In genomic region chr9:44318076-44318825, GRCm38 (mm10) we compare ENCODE assay signal across 8 mouse cellular contexts. TPM values are rescaled to one million over a fixed set of nuclear protein-coding genes. Genes with fewer than 3 reads are reported as not detected.
DNase-seq lines count a peak whose midpoint lies in the region; ATAC-seq lines count a peak whose summit lies in the region.

No protein-coding gene starts in this region.

- WGBS in heart, embryonic 12.5 days, result 51% methylated on average over 5 of the region's 5 CpGs
- WGBS in embryonic facial prominence, embryonic 13.5 days, result 66% methylated on average over 5 of the region's 5 CpGs
- 39% methylated on average over 5 of the region's 5 CpGs for WGBS in midbrain, embryonic 15.5 days

- H3K27ac ChIP-seq in heart, embryonic 12.5 days (ENCODE audit: poor library complexity, severe bottlenecking), result no peak overlapping the region
- H3K27ac ChIP-seq in embryonic facial prominence, embryonic 13.5 days, result no peak overlapping the region
- H3K27ac ChIP-seq in midbrain, embryonic 15.5 days, result no peak overlapping the region

- H3K4me1 ChIP-seq in heart, embryonic 12.5 days (replicated peaks), result peaks cover 26% of the 10 kb centered on the region
- H3K4me1 ChIP-seq in embryonic facial prominence, embryonic 13.5 days, result peaks cover 27% of the 10 kb centered on the region
- peaks cover 34% of the 10 kb centered on the region for H3K4me1 ChIP-seq in midbrain, embryonic 15.5 days

- no peak for ATAC-seq in heart, embryonic 12.5 days (ENCODE audit: insufficient number of reproducible peaks, low FRiP score)
- ATAC-seq in embryonic facial prominence, embryonic 13.5 days (ENCODE audit: insufficient number of reproducible peaks, insufficient read depth, low FRiP score, low TSS enrichment, low read depth), result no peak
- ATAC-seq in midbrain, embryonic 15.5 days (replicated peaks), result no peak
- no peak for ATAC-seq in megakaryocyte progenitor cell, adult 5-6 weeks (replicated peaks; ENCODE audit: poor library complexity)

- no peaks in the 10 kb centered on the region for H3K9me3 ChIP-seq in heart, embryonic 12.5 days (replicated peaks)
- H3K9me3 ChIP-seq in embryonic facial prominence, embryonic 13.5 days, result no peaks in the 10 kb centered on the region
- no peaks in the 10 kb centered on the region for H3K9me3 ChIP-seq in midbrain, embryonic 15.5 days

- H3K9ac ChIP-seq in heart, embryonic 12.5 days, result peak overlapping the region; percentile 90; the same call in 1 of the 2 replicates
- H3K9ac ChIP-seq in embryonic facial prominence, embryonic 13.5 days, result peak overlapping the region; percentile 88
- peak overlapping the region; percentile 89 for H3K9ac ChIP-seq in midbrain, embryonic 15.5 days

- H3K4me3 ChIP-seq in heart, embryonic 12.5 days, result peak overlapping the region; percentile 91
- H3K4me3 ChIP-seq in embryonic facial prominence, embryonic 13.5 days, result peak overlapping the region; percentile 84
- H3K4me3 ChIP-seq in midbrain, embryonic 15.5 days, result peak overlapping the region; percentile 88

- H3K27me3 ChIP-seq in heart, embryonic 12.5 days (replicated peaks), result no peaks in the 10 kb centered on the region
- H3K27me3 ChIP-seq in embryonic facial prominence, embryonic 13.5 days, result no peaks in the 10 kb centered on the region
- no peaks in the 10 kb centered on the region for H3K27me3 ChIP-seq in midbrain, embryonic 15.5 days (replicated peaks)

- intact Hi-C loops in heart, postnatal 36 days (cut with DNase I), result no loop called here

- H3K4me2 ChIP-seq in heart, embryonic 12.5 days, result peak overlapping the region; percentile 88
- peak overlapping the region; percentile 94 for H3K4me2 ChIP-seq in embryonic facial prominence, embryonic 13.5 days
- peak overlapping the region; percentile 97 for H3K4me2 ChIP-seq in midbrain, embryonic 15.5 days

- DNase-seq in heart, postnatal 36 days, result no peak
- peak; percentile 88 for DNase-seq in kidney, adult 9 months
- DNase-seq in cerebellum, adult 11-12 months, result no peak
- no peak for DNase-seq in frontal cortex, postnatal 25 days (ENCODE audit: low spot score in 2 of 2)

- H3K36me3 ChIP-seq in heart, embryonic 12.5 days, result peaks cover 38% of the 10 kb centered on the region
- H3K36me3 ChIP-seq in embryonic facial prominence, embryonic 13.5 days, result peaks cover 36% of the 10 kb centered on the region
- peaks cover 17% of the 10 kb centered on the region for H3K36me3 ChIP-seq in midbrain, embryonic 15.5 days (replicated peaks)

RNA-seq across cellular contexts. Expression of gene C2cd2l, which starts 1.8 kb away (rescaled TPM):
- polyA plus RNA-seq in heart, embryonic 12.5 days (2016; fragmentation: Nextera tagmentation; extraction: Ambion mirVana), result 8.6 and 10.3 TPM in 2 replicates
- 10 to 100 TPM; 14.0 to 14.2 TPM for total RNA-seq in heart, postnatal 36 days (2021)
- 8.3 TPM in 2 replicates for polyA plus RNA-seq in embryonic facial prominence, embryonic 13.5 days (2015; fragmentation: Nextera tagmentation; extraction: Ambion mirVana)
- 27.3 and 30.6 TPM in 2 replicates for polyA plus RNA-seq in midbrain, embryonic 15.5 days (2015; fragmentation: Nextera tagmentation; extraction: Ambion mirVana)
- total RNA-seq in megakaryocyte progenitor cell, adult 5-6 weeks (2015), result 3.9 and 13.2 TPM in 2 replicates
- total RNA-seq in megakaryocyte progenitor cell, adult 5-6 weeks (2017), result 2.4 and 5.3 TPM in 2 replicates

RNA-seq across cellular contexts. Expression of gene Dpagt1, which starts 7.6 kb away (rescaled TPM):
- polyA plus RNA-seq in heart, embryonic 12.5 days (2016; fragmentation: Nextera tagmentation; extraction: Ambion mirVana), result 29.7 and 31.4 TPM in 2 replicates
- total RNA-seq in heart, postnatal 36 days (2021), result 10 to 100 TPM; 18.6 to 22.4 TPM
- polyA plus RNA-seq in embryonic facial prominence, embryonic 13.5 days (2015; fragmentation: Nextera tagmentation; extraction: Ambion mirVana), result 38.4 and 40.5 TPM in 2 replicates
- polyA plus RNA-seq in midbrain, embryonic 15.5 days (2015; fragmentation: Nextera tagmentation; extraction: Ambion mirVana), result 36.5 and 36.9 TPM in 2 replicates
- 50.3 and 54.8 TPM in 2 replicates for total RNA-seq in megakaryocyte progenitor cell, adult 5-6 weeks (2015)
- total RNA-seq in megakaryocyte progenitor cell, adult 5-6 weeks (2017), result 18.9 and 21.0 TPM in 2 replicates

RNA-seq across cellular contexts. Expression of gene Hinfp, which starts 12.8 kb away (rescaled TPM):
- polyA plus RNA-seq in heart, embryonic 12.5 days (2016; fragmentation: Nextera tagmentation; extraction: Ambion mirVana), result 16.5 and 18.3 TPM in 2 replicates
- total RNA-seq in heart, postnatal 36 days (2021), result 1 to 10 TPM; 7.8 to 8.7 TPM
- 27.9 and 30.6 TPM in 2 replicates for polyA plus RNA-seq in embryonic facial prominence, embryonic 13.5 days (2015; fragmentation: Nextera tagmentation; extraction: Ambion mirVana)
- polyA plus RNA-seq in midbrain, embryonic 15.5 days (2015; fragmentation: Nextera tagmentation; extraction: Ambion mirVana), result 28.4 and 30.5 TPM in 2 replicates
- 13.4 and 17.6 TPM in 2 replicates for total RNA-seq in megakaryocyte progenitor cell, adult 5-6 weeks (2015)
- 17.4 and 20.4 TPM in 2 replicates for total RNA-seq in megakaryocyte progenitor cell, adult 5-6 weeks (2017)

RNA-seq across cellular contexts. Expression of gene H2afx, which starts 16.2 kb away (rescaled TPM):
- polyA plus RNA-seq in heart, embryonic 12.5 days (2016; fragmentation: Nextera tagmentation; extraction: Ambion mirVana), result 221 and 231 TPM in 2 replicates
- total RNA-seq in heart, postnatal 36 days (2021), result 10 to 100 TPM; 13.3 to 13.6 TPM
- polyA plus RNA-seq in embryonic facial prominence, embryonic 13.5 days (2015; fragmentation: Nextera tagmentation; extraction: Ambion mirVana), result 365 and 385 TPM in 2 replicates
- 121 and 132 TPM in 2 replicates for polyA plus RNA-seq in midbrain, embryonic 15.5 days (2015; fragmentation: Nextera tagmentation; extraction: Ambion mirVana)
- total RNA-seq in megakaryocyte progenitor cell, adult 5-6 weeks (2015), result 109 and 111 TPM in 2 replicates
- 270 and 329 TPM in 2 replicates for total RNA-seq in megakaryocyte progenitor cell, adult 5-6 weeks (2017)

RNA-seq across cellular contexts. Expression of gene Hmbs, which starts 25.8 kb away (rescaled TPM):
- polyA plus RNA-seq in heart, embryonic 12.5 days (2016; fragmentation: Nextera tagmentation; extraction: Ambion mirVana), result 158 and 176 TPM in 2 replicates
- total RNA-seq in heart, postnatal 36 days (2021), result 10 to 100 TPM; 41.1 to 49.8 TPM
- polyA plus RNA-seq in embryonic facial prominence, embryonic 13.5 days (2015; fragmentation: Nextera tagmentation; extraction: Ambion mirVana), result 114 and 119 TPM in 2 replicates
- polyA plus RNA-seq in midbrain, embryonic 15.5 days (2015; fragmentation: Nextera tagmentation; extraction: Ambion mirVana), result 63.1 and 65.6 TPM in 2 replicates
- total RNA-seq in megakaryocyte progenitor cell, adult 5-6 weeks (2015), result 123 and 124 TPM in 2 replicates
- 46.4 and 55.8 TPM in 2 replicates for total RNA-seq in megakaryocyte progenitor cell, adult 5-6 weeks (2017)
